Mouse (Mus musculus) lung, adult 2 months (tissue): ENCODE measurements at regions not wholly inside any gene's neighbourhood (a gene's known extent, or its start where the extent isn't known, plus 50 kb on each side); places are given as distances from the start of the nearest gene placed in this dataset.
A peak's percentile ranks its signal among the peaks of the same experiment; 100 is the strongest.

ENCODE experiments used
- DNase-seq: peaks from one replicate; pipeline ENCODE4 v3.0.0; 2022
- H3K4me1 ChIP-seq: fragments of 200-500 bp; 2 replicates; pipeline ENCODE4 v1.6.1; 2011; ENCODE audit warnings: low read length; ENCODE audit not compliant: control insufficient read depth, insufficient read depth
- H3K4me3 ChIP-seq: fragments of 200-500 bp; replicated peaks from 2 replicates; pipeline ENCODE3; 2011; ENCODE audit warnings: low read depth, mild to moderate bottlenecking, control low read depth, low read length; ENCODE audit errors: extremely low read depth
- CTCF ChIP-seq: fragments of 200-500 bp; IDR thresholded peaks from 2 replicates; pipeline ENCODE4 v1.5.1; 2011; ENCODE audit warnings: mild to moderate bottlenecking, low read length, control low read depth; ENCODE audit not compliant: insufficient read depth
- POLR2A ChIP-seq: fragments of 200-500 bp; IDR thresholded peaks from 2 replicates; pipeline ENCODE4 v1.6.1; 2011; ENCODE audit warnings: low read depth, mild to moderate bottlenecking, control low read depth, low read length, borderline replicate concordance; ENCODE audit errors: extremely low read depth
- WGBS: fragments of 180-500 bp; shearing (Covaris S2); methylation state at CpG from one replicate; pipeline ENCODE4 v1.1.7; 2018; 5-methylcytosine and 5-hydroxymethylcytosine counted together

GRCm38 (mm10) chr6:93045524-93045923 is 102.2 kb upstream of the Adamts9 start:
- Histone ChIP-seq H3K4me3 (no peak overlapping the region), H3K4me1 (no peaks in the 10 kb centered on the region)
- TF ChIP-seq CTCF = no peak
- 58% methylated on average over 2 of the region's 2 CpGs for WGBS
- DNase-seq = no peak

GRCm38 (mm10) chr6:93041041-93041440 is 97.7 kb upstream of the Adamts9 start:
- 58% methylated on average over 3 of the region's 3 CpGs for WGBS
- TF ChIP-seq POLR2A (no peak), CTCF (no peak)
- Histone ChIP-seq H3K4me3 (no peak overlapping the region), H3K4me1 (no peaks in the 10 kb centered on the region)
- no peak for DNase-seq

GRCm38 (mm10) chr6:93031812-93032330 is 88.6 kb upstream of the Adamts9 start:
- no peaks in the 10 kb centered on the region for H3K4me1 ChIP-seq
- TF ChIP-seq CTCF (no peak), POLR2A (no peak)
- DNase-seq = no peak
- H3K4me3 ChIP-seq = no peak overlapping the region
- 53% methylated on average over 1 of the region's 1 CpGs for WGBS

GRCm38 (mm10) chr6:93026068-93027022 is 83.1 kb upstream of the Adamts9 start:
- Histone ChIP-seq H3K4me1 (no peaks in the 10 kb centered on the region; the same call in 1 of the 2 replicates), H3K4me3 (no peak overlapping the region)
- peak; percentile 20 for DNase-seq
- 53% methylated on average over 9 of the region's 9 CpGs for WGBS
- TF ChIP-seq POLR2A (no peak), CTCF (no peak)

- DNase-seq = peak; percentile 21
- H3K4me1 ChIP-seq = peaks cover 16% of the 10 kb centered on the region
- H3K4me3 ChIP-seq = no peak overlapping the region
- 70% methylated on average over 1 of the region's 1 CpGs for WGBS
- no peak for TF ChIP-seq POLR2A
- no peak for TF ChIP-seq CTCF
Measured at GRCm38 (mm10) chr6:93014534-93014933, 71.2 kb upstream of the Adamts9 start.

GRCm38 (mm10) chr6:93011906-93012305 is 68.6 kb upstream of the Adamts9 start:
- Histone ChIP-seq H3K4me3 (no peak overlapping the region), H3K4me1 (peaks cover 16% of the 10 kb centered on the region)
- no peak for DNase-seq
- WGBS = 72% methylated on average over 5 of the region's 5 CpGs
- TF ChIP-seq CTCF (no peak), POLR2A (no peak)

- H3K4me3 ChIP-seq = no peak overlapping the region
- 39% methylated on average over 3 of the region's 3 CpGs for WGBS
- no peaks in the 10 kb centered on the region; the same call in 1 of the 2 replicates for H3K4me1 ChIP-seq
- no peak for DNase-seq
- TF ChIP-seq CTCF = no peak
- TF ChIP-seq POLR2A = no peak
Measured at GRCm38 (mm10) chr6:93004587-93005240, 61.4 kb upstream of the Adamts9 start.

GRCm38 (mm10) chr6:93003812-93004211 is 60.5 kb upstream of the Adamts9 start:
- no peak for DNase-seq
- WGBS = 98% methylated on average over 5 of the region's 5 CpGs
- TF ChIP-seq CTCF (no peak), POLR2A (no peak)
- Histone ChIP-seq H3K4me3 (no peak overlapping the region), H3K4me1 (no peaks in the 10 kb centered on the region; the same call in 1 of the 2 replicates)

GRCm38 (mm10) chr6:92993647-92994046 is 50.4 kb upstream of the Adamts9 start:
- no peaks in the 10 kb centered on the region; the same call in 1 of the 2 replicates for H3K4me1 ChIP-seq
- WGBS = 88% methylated on average over 5 of the region's 5 CpGs
- TF ChIP-seq POLR2A (no peak), CTCF (no peak)
- DNase-seq = no peak
- H3K4me3 ChIP-seq = no peak overlapping the region
